Mouse (Mus musculus) lung, adult 2 months (tissue): ENCODE data around the gene Nup35.

ENCODE experiments used
- CTCF ChIP-seq: fragments of 200-500 bp; IDR thresholded peaks from 2 replicates; pipeline ENCODE4 v1.5.1; 2011; ENCODE audit warnings: mild to moderate bottlenecking, low read length, control low read depth; ENCODE audit not compliant: insufficient read depth
- POLR2A ChIP-seq: fragments of 200-500 bp; IDR thresholded peaks from 2 replicates; pipeline ENCODE4 v1.6.1; 2011; ENCODE audit warnings: low read depth, mild to moderate bottlenecking, control low read depth, low read length, borderline replicate concordance; ENCODE audit errors: extremely low read depth

GRCm38 (mm10) chr2:80612286-80612685 is 4.8 kb upstream of the Nup35 start:
- TF ChIP-seq CTCF: no peak
- no peak for TF ChIP-seq POLR2A
